Mouse (Mus musculus): ENCODE measurements around the gene Arpc4.

GRCm38 (mm10) chr6:113392015-113392386 lies 14.1 kb downstream of the Arpc4 start:
- TF ChIP-seq CTCF (IDR thresholded peaks at IDR 0.05 in 2 of 3, conservative IDR thresholded peaks at IDR 0.05 in 1 of 3; ENCODE audit: control insufficient read depth in 1 of 3, insufficient read depth in 1 of 3, low read depth in 2 of 3, low read length in 3 of 3, poor library complexity in 1 of 3, severe bottlenecking in 1 of 3) (no peak), RCOR1 (IDR thresholded peaks at IDR 0.05; ENCODE audit: low read depth, low read length) (no peak), ELF1 (IDR thresholded peaks at IDR 0.05; ENCODE audit: low read depth, low read length) (no peak), MAFK (IDR thresholded peaks at IDR 0.05; ENCODE audit: borderline replicate concordance, low read depth, low read length) (no peak), JUND (IDR thresholded peaks at IDR 0.05; ENCODE audit: low read depth, low read length) (no peak), POLR2A (IDR thresholded peaks at IDR 0.05; ENCODE audit: control insufficient read depth in 1 of 2, insufficient read depth in 1 of 2, low read depth in 1 of 2, low read length in 2 of 2, poor library complexity in 1 of 2) (0 out of 4 replicates have a peak, but pooled peaks of 1 of the 2 experiments have one; percentile 20), EP300 (IDR thresholded peaks at IDR 0.05; ENCODE audit: low read depth in 1 of 2, low read length in 2 of 2) (no peak), ZC3H11A (IDR thresholded peaks at IDR 0.05; ENCODE audit: low read depth, low read length) (no peak), USF1 (IDR thresholded peaks at IDR 0.05; ENCODE audit: low read depth, low read length) (no peak), POLR2AphosphoS2 (IDR thresholded peaks at IDR 0.05; ENCODE audit: low read length) (no peak)

Data from MEL (cell line).